Mouse (Mus musculus) retina, adult 2 months (tissue): ENCODE measurements around the gene Dhrs2.

Source experiments
- DNase-seq: peaks from one replicate; pipeline ENCODE4 v3.0.0-alpha.2; 2012; ENCODE audit warnings: low read depth, low spot score

The Dhrs2 gene

GRCm38 (mm10) chr14:55248284-55248683, 26.5 kb downstream of the Dhrs2 start:
- no peak for DNase-seq

- no peak for DNase-seq
Measured at GRCm38 (mm10) chr14:55253580-55253979, 31.8 kb downstream of the Dhrs2 start.

- DNase-seq: no peak
Measured at GRCm38 (mm10) chr14:55255443-55255842, 33.6 kb downstream of the Dhrs2 start.

- peak; percentile 22 for DNase-seq
Measured at GRCm38 (mm10) chr14:55271158-55271557, 49.4 kb downstream of the Dhrs2 start.

GRCm38 (mm10) chr14:55273023-55273422, 51.2 kb downstream of the Dhrs2 start:
- DNase-seq: no peak

GRCm38 (mm10) chr14:55274810-55275209, 53.0 kb downstream of the Dhrs2 start:
- DNase-seq: no peak

- DNase-seq: no peak
Measured at GRCm38 (mm10) chr14:55279322-55280069, 57.7 kb downstream of the Dhrs2 start.
